Mouse (Mus musculus) small intestine, adult 2 months (tissue): ENCODE results near the gene Cdc14a. TPM values are rescaled to one million over a fixed set of nuclear protein-coding genes. Genes with fewer than 3 reads are reported as not detected.

Experiments
- H3K27ac ChIP-seq: fragments of 200-500 bp; 2 replicates; pipeline ENCODE4 v1.5.1; 2012; ENCODE audit warnings: low read depth, low read length, control low read depth, inconsistent platforms; ENCODE audit not compliant: insufficient read depth
- H3K27me3 ChIP-seq: fragments of 200-500 bp; 2 replicates; pipeline ENCODE4 v1.6.1; 2012; ENCODE audit warnings: mild to moderate bottlenecking, moderate library complexity, low read length, inconsistent platforms; ENCODE audit not compliant: control insufficient read depth, insufficient read depth
- H3K36me3 ChIP-seq: fragments of 200-500 bp; 2 replicates; pipeline ENCODE4 v1.6.1; 2012; ENCODE audit warnings: mild to moderate bottlenecking, low read length, control low read depth, inconsistent platforms; ENCODE audit not compliant: control insufficient read depth, insufficient read depth
- H3K4me1 ChIP-seq: fragments of 200-500 bp; 2 replicates; pipeline ENCODE4 v1.6.1; 2012; ENCODE audit warnings: low read length, inconsistent platforms, mixed read lengths; ENCODE audit not compliant: control insufficient read depth, insufficient read depth, insufficient read length
- H3K4me3 ChIP-seq: fragments of 200-500 bp; 2 replicates; pipeline ENCODE4 v1.5.1; 2012; ENCODE audit warnings: low read depth, mild to moderate bottlenecking, control low read depth, inconsistent platforms, low read length, moderate library complexity
- CTCF ChIP-seq: fragments of 200-500 bp; IDR thresholded peaks from 2 replicates; pipeline ENCODE4 v1.5.1; 2012; ENCODE audit warnings: low read depth, mild to moderate bottlenecking, control low read depth, inconsistent platforms, low read length, moderate library complexity, mixed read lengths; ENCODE audit not compliant: insufficient replicate concordance, insufficient read length; ENCODE audit errors: extremely low read depth
- POLR2A ChIP-seq: fragments of 200-500 bp; IDR thresholded peaks from 2 replicates; pipeline ENCODE4 v1.6.1; 2012; ENCODE audit warnings: low read depth, mild to moderate bottlenecking, control low read depth, inconsistent platforms, low read length, moderate library complexity
- WGBS: fragments of 180-500 bp; shearing (Covaris S2); methylation state at CpG from one replicate; pipeline ENCODE4 v1.1.7; 2018; 5-methylcytosine and 5-hydroxymethylcytosine counted together
- polyA plus RNA-seq: library from polyadenylated mRNA; depleted of rRNA; stranded (reverse); fragments of >200 nt; gene quantifications from 2 replicates; pipeline ENCODE4 v1.2.3, GENCODE M21; 2012

Gene Cdc14a
- polyA plus RNA-seq, 1 experiment, result 8.6 TPM

DNA sequence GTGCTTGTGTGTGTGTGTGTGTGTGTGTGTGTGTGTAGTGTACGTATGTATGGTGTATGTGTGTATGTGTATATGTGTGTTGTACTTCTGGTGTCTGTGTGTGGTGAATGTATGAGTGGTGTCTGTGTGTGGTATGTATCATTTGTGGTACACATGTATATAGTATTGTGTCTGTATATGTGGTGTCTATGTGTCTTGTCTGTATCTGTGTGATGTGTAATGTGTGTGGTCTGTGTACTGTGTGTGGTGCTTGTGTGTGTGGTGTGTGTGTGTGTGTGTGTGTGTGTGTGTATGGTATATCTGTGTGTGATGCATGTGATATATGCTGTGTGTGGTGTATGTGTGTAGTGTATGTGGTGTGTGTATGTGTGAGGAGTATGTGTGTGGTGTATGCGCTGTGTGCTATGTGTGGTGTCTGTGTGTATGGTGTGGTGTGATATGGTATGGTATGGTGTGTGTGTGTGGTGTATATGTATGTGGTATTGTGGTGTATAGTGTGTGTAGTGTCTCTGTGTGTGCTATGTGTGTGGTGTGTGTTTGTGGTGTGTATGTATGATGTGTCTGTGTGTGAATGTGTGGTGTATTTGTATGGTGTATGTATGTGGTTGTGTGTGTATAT, 156.7 kb downstream of the Cdc14a start:
- H3K4me3 ChIP-seq, result no peak overlapping the region
- TF ChIP-seq CTCF, result no peak
- no peak for TF ChIP-seq POLR2A
- no peak overlapping the region for H3K27ac ChIP-seq
- no peaks in the 10 kb centered on the region for H3K27me3 ChIP-seq
- WGBS, result 88% methylated on average over 2 of the region's 2 CpGs
- peaks cover 2% of the 10 kb centered on the region; the same call in 1 of the 2 replicates for H3K36me3 ChIP-seq
- no peaks in the 10 kb centered on the region for H3K4me1 ChIP-seq

DNA sequence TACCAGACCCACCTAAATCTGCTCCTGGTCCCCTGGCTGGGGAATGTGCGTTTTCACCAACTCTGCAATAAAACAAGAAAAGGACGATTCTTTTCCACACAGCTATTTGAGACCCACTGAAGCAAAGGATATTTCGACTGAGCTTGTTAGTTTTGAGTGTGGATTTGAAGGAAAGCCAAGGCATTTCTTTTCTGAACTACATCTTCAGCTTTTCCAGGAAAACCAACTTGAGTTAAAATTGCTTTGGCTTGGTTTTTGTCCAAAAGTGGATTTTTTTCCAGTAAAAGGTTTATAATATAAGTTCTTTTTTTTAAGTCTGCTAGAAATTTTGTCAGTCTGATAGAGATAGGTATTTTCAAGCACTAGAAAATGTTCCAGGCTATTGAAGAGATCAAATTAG, 157.5 kb downstream of the Cdc14a start:
- WGBS, result 65% methylated on average over 3 of the region's 3 CpGs
- Histone ChIP-seq H3K4me1 (no peaks in the 10 kb centered on the region), H3K27ac (no peak overlapping the region), H3K27me3 (no peaks in the 10 kb centered on the region), H3K4me3 (no peak overlapping the region), H3K36me3 (no peaks in the 10 kb centered on the region)
- TF ChIP-seq POLR2A (no peak), CTCF (no peak)

DNA sequence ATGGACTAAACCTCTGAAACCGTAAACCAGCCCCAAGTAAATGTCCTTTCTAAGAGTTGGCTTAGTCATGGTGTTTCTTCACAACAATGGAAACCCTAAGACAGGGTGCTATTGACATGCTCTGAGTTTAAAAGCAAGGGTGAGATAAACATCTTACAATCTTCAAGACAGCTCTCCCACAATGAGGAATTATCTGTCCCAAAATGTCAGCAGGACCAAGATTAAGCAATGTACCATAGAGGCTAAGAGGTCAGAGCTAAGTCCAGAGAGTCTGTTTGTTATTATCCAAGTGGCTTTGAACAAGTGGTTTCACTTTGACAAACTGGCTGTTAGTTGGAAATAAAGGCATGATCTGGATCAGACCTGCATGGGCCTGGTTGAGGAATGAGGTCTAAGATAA, 159.9 kb downstream of the Cdc14a start:
- H3K27me3 ChIP-seq, result no peaks in the 10 kb centered on the region; the same call in 1 of the 2 replicates
- TF ChIP-seq POLR2A (no peak), CTCF (no peak)
- no peaks in the 10 kb centered on the region for H3K4me1 ChIP-seq
- no peak overlapping the region for H3K4me3 ChIP-seq
- 81% methylated on average over 1 of the region's 1 CpGs for WGBS
- no peaks in the 10 kb centered on the region for H3K36me3 ChIP-seq
- H3K27ac ChIP-seq, result no peak overlapping the region

DNA sequence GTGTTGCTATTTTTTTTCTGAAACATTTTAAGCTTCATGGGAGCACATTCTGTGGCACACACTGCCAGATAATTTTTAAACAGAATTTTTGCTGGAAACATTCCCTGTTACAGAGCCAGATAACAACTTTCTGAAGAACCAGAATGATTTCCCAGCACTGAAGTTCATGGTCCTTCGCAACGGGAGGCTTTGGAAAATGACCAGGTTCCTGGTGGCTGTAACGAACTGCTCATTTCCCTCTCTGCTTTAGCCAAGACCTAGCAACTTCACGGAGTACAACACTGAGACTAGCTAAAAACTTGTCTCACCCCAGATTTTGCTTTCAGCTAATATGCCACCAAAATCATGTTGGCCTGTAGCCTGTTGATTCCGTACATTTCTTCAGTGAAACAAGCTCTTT, 160.8 kb downstream of the Cdc14a start:
- no peak overlapping the region for H3K4me3 ChIP-seq
- H3K27ac ChIP-seq, result no peak overlapping the region
- WGBS, result 83% methylated on average over 5 of the region's 5 CpGs
- H3K36me3 ChIP-seq, result no peaks in the 10 kb centered on the region
- TF ChIP-seq POLR2A, result no peak
- no peak for TF ChIP-seq CTCF
- no peaks in the 10 kb centered on the region for H3K4me1 ChIP-seq
- H3K27me3 ChIP-seq, result no peaks in the 10 kb centered on the region; the same call in 1 of the 2 replicates

DNA sequence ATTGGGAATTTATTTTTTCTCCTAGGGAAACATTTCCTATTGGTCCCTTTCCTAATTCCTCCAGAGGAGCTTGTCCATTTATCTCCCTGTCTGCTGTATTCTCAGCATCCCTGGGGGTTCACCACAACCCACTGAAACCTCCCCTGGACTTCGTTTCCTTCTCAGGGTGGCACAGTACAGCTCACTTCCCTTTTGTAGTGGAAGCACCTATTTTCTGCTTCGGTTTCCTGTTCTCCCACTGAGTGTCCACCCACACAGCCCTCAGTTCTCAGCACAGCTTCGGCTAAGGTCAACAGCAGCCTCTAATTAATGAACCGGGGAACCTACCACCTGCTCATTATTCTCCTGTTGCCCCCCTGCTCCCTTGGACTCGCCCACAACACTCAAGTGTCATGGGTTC, 167.7 kb downstream of the Cdc14a start:
- H3K27ac ChIP-seq, result no peak overlapping the region
- TF ChIP-seq POLR2A (no peak), CTCF (no peak)
- H3K4me1 ChIP-seq, result peaks cover 4% of the 10 kb centered on the region
- H3K27me3 ChIP-seq, result peaks cover 22% of the 10 kb centered on the region
- WGBS, result 53% methylated on average over 5 of the region's 5 CpGs
- no peak overlapping the region for H3K4me3 ChIP-seq
- no peaks in the 10 kb centered on the region for H3K36me3 ChIP-seq

DNA sequence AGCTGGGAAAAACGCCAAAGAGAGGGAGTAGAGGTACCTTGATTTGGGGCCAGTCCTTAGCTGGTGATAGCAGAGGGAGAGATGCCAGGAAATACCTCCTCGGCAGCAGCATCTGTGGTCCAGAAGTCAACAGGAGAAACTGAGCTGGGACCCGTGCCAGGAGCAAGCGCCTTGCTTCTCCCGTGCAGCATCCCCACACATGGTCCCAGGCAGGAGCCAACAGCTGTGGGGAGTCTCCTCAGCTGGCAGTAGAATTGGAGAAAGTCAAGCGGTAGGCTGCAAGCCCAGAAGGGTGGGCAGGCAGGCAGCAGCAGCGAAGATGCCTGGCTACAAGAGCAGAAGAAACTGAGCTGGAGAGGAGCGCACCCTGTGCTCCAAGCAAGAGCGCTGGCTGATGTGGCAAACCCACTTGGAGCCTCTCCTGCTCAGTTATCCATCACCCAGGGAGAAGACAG, 170.7 kb downstream of the Cdc14a start, which contains the start of gene Gpr88:
Gene Gpr88, minus strand, starts transcription at position 427 of the 455 bp plus-strand sequence.
- Histone ChIP-seq H3K27ac (no peak within 1 kb of the TSS), H3K27me3 (peaks cover 25% of the 10 kb centered on the region), H3K4me3 (peak within 1 kb of the TSS; percentile 38), H3K36me3 (no peaks in the 10 kb centered on the region), H3K4me1 (peaks cover 4% of the 10 kb centered on the region)
- TF ChIP-seq CTCF, result no peak
- no peak for TF ChIP-seq POLR2A
- WGBS, result 6% methylated on average over 9 of the region's 9 CpGs

DNA sequence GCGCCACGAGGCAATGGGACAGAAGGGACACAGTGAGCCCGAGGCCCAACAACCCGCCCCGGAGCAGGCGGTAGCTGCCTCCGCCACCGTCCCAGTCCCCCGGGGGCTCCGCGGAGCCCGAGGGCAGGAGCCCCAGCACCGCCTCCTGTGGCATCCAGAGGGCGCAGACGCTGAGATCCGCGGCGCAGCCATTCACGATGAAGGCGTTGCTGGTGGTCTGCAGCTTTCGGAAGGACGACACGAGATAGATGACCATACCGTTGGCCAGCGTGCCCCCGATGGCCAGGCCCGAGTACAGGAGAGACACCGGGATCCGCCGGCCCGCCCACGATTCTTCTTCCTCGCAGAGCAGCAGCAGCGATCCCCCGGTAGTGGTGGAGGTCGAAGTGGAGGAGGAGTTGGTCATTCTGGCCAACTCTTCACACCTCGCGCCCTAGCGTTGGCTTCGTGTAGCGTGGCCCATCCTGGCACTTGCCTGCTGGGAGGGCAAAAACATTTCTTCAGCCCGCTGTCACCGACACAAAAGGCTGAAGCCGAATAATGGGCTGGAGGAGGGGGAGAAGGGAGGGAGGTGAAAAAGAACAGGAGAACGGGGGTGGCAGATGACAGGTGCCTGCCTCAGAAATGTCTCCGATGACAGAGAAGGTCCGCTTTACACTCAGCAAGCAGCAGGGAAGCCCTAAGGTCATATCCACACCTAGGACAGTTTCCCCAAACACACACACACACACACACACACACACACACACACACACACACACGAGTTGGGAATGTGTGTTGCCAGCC, 171.4 kb downstream of the Cdc14a start:
- 2% methylated on average over 48 of the region's 48 CpGs for WGBS
- TF ChIP-seq CTCF (no peak), POLR2A (no peak)
- peaks cover 4% of the 10 kb centered on the region for H3K4me1 ChIP-seq
- H3K4me3 ChIP-seq, result peak overlapping the region; percentile 38
- H3K36me3 ChIP-seq, result no peaks in the 10 kb centered on the region
- H3K27me3 ChIP-seq, result peaks cover 25% of the 10 kb centered on the region
- H3K27ac ChIP-seq, result no peak overlapping the region
